Mouse (Mus musculus): ENCODE results near the gene Nup160.

Gene Nup160

DNA sequence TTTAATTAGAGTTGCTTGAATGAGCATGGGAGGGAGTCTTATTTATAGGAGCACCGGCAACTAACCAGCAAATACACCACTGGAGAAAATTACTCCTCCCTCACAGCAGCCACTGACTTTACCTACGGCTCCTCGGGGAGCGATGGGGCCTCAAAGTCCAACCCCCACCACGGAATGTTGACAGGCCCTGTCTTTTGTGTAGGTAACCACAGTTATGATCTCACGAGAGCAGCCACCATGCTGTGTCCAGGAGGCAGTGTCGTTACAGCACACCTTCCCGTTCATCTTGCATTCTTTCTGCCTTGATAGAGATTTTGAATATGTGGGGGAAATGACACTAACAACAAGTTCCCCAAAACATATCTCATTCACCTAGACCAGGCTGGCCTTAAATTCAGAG is at the start of gene Nup160:
Nup160 (plus strand) TSS at position 209 of the 400 bp plus-strand sequence.
- DNase-seq (ENCODE audit: low read depth) = no peak

DNA sequence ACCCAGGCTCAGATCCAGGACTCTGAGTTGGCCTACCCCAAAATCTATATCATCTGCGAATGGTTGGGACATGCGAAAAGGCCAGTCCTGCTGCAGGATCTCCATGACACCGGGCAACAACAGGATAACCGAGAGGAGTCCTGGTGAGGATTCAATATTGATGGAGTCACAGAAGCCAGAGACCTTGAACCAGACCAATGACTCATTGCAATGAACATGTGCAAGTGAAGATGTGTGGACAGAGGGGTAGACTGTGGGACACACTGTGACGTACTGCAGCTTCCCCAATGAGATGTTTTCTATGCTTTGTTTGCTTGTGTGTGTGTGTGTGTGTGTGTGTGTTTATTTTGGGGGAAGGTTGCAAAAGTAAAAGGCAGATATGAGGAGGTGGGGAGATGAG is 48.8 kb upstream of the Nup160 start:
- DNase-seq (ENCODE audit: low read depth) = no peak

DNA sequence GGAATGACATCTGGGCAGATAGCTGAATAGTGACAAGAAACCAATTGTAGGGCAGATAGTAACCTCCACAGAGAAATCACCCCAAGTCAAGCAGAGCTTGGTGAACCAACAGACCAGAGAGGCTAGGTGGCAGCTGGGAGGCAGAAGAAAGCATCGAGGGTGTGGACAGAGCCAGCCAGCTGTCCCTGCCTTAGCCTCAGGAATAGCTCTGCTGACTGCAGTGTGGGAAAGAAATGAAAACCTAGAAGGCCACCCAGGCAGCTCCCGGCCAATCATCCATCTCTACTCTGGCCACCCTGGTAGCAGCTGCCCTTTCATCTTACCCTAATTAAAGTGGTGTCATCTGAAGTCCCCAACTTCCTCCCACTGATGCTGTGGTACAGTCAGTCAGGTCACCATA is 47.5 kb upstream of the Nup160 start:
- DNase-seq (ENCODE audit: low read depth) = no peak

DNA sequence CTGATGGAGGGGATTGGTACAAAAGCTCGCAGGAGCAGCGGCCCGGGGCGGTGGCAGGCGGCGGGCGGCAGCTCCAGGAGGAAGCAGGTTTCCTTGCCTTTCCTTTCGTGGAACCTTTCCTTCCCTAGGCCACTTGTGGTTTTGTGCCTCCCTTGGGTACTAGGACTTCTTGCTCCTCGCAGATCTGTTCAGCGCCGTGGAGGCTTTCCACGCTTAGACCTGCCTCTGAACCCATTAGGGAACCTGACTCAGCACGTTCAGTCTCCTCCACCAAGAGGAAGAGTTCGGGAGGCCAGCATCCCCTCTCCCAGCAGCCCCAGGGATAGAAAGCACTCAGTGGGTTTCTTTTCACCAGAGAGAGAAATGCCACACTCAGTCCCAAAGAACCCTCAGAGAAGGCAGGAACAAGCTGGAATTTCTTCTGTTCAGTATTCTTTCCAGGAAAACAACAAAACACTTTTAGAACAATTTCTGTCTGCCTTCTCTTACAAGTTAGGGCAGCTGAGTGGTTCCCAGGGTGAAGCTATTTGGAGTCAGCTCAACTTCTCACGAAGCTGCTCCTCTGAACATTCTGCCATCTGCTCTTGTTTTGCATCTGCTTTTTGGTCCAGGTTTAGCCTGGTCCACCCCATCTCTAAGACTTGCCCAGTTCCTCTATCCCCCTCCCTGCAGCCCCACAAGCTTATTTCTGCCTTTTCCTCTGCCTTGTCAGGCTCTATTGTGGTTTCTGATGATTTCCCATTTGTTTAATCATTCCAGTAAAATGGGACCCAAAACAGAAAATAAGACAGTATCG is 44.9 kb upstream of the Nup160 start:
- DNase-seq (ENCODE audit: low read depth) = no peak

DNA sequence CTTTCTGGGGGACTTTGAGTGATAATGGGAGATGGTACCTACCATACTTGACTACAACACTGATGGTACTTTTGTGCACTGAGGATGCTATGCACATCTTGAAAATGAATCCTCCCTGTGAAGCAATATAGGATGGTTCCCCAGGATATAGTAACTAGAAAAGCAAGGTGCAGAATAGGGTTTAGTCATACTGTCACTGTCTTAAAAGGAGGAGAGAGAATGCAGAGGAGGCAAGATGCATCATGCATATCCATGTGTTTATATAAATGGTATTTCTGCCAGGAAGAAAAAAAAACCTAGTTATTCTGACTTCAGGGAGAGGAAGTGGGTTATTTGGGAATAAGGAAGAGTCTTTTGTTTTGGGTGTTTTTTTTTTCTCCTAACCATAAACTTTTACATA is 42.3 kb upstream of the Nup160 start:
- DNase-seq (ENCODE audit: low read depth) = no peak

DNA sequence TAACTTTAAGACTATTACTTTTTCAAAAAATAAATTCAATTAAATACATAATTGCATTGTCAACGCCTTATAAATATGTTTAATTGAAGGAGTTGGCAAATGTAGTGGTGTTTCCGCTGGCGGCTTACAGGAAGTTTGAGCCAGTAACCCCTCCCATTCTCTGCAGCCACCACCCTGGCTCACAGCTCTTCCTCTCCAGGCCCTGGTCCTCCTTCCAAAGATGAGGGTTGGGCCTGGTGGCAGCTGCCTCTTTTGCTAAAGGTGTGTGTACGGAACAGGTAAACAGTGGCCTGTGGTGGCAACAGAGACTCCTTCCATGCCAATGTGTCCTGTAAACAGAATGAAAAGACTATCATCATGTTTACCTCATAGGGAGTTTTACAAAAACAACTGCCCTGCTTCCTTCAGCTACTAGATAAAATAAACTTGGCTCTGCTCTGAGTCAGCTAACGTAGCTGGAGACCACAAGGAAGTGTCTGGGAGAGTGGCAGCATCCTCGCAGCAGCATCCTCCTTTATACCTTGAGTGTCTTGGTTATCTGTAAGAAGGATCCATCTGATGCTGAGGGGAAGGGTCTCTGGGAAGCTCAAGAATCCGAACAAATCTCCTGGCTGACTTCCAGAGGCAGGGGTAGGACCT is 41.8 kb upstream of the Nup160 start:
- DNase-seq (ENCODE audit: low read depth) = no peak

DNA sequence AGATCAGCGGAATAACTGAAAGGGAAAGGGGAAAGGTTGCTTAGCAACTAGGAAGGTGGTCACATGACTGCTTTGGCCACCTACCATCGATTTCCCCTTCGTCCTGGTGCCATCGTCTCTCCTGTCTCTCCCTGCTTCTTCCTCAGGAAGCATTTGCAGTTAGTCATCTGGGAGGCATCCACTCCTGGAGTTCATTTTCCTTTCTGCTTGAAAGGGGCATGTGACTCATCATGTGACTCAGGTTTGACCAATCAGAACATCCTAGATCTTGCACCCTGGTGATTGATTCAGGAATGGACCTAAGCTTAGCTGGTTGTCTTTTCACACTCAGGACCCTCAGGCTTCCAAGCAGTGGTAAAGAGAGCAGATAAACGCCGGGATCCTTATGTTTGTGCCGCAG is 40.2 kb upstream of the Nup160 start:
- DNase-seq (ENCODE audit: low read depth) = no peak

DNA sequence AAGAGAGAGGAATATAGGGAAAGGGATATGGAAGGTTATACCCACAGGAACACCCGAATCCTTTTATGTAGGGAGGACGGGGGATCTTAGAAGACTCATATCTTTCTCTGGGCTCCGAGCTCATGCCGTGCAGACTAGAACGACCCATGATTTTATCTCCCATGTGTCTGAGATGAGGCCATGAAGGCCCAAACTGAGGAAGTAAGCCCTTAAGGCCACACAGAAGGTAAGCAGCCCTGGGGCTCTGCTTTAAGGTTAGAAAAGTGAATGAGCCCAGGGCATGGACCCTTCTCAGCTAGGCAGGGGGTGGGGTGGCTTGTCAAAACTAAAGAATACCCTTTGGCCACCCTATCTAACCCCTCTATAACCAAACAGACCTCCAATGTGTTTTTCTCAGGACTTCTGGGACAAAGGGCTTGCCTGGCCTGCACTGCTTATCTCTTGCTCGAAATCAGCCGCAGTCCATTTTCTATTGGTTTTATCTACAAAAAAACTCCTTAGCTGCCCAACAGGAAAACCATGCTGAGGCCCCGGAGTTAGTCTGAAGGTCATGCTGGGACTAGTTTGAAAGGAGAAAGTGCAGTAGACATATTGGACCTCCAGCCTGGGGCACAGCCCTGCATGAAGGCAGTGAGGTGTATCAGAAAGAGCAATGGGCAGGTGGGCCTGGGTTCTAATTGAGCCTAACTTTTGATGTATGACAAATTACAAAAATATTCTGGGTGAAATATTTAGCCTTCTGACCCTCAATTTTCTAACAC is 37.8 kb upstream of the Nup160 start:
- no peak for DNase-seq (ENCODE audit: low read depth)

DNA sequence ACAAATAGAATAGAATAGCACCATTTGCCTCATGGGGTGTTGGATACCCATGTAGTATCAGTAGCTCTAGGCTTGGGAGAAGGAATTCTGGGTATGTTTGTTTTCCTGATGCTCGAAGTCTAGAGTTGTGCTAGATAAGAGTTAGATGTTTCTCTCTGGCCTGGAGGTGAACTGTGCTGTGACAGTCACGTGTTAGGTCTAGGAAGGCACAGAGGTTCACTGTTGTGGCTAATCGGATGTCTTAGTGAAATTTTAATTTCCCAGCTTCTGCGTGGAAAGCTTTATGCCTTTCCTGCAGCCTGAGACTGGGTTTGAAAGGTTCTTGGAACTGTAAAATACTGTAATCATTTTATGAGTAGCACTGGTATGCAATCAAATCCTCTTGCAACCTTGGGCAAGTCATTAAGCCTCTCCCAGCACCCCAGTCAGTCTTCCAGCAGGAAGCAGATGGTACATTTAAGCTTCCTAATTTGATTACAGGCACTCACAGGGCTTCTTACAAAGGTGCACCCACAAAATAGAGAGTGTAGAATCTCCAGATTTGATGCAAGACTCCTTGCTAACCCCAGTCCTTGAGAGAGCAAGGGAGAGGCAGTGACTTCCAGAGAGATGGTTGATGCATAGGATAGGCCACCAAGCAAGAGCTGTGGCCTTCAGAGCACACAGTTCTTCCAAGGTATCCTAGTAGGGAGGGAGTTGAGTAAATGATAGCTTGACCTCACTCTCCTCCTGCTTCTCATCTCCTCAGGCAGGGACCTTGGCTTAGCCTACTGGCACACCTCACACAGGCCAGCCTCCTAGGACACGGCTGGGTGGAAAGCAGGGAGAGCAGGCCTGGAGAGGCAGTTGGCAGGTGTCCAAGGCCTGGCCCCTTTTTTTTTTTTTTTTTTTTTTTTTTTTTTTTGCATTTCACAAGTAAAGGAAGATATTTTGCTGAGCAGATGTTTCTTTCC is 37.0 kb upstream of the Nup160 start:
- DNase-seq (ENCODE audit: low read depth) = no peak

DNA sequence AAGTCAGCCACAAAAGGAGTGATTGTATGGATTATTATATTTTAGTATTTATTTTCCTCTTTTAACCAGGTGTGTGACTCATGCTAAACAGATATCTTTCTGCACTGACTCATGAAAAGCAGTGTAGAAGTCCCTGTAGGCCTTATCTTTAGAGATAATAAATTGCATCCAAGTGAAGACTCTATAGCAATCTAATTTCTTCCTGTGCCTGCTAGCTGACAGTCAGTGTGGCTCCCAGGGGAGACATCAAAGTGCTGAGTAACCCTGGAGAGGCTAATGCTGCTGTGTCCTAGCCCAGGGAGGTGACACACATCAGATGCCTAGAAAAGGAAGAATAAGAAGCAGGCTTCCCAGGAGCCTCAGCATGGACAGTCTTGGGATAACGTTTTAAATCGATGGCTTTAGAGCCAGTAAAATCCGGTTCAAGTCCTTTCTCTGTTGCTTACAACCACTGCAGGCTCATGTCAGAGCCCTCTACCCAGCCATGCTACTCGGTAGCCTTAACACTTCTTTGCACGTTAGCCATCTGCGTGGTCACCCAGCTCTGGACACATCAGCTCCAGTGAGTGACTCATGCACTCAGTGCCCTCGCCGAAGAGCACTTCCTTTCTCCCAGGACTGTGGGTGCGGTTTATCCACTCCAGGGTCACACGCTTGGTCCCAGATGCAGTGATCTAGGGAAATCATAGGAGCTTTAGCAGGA is 35.9 kb upstream of the Nup160 start:
- DNase-seq (ENCODE audit: low read depth) = no peak

DNA sequence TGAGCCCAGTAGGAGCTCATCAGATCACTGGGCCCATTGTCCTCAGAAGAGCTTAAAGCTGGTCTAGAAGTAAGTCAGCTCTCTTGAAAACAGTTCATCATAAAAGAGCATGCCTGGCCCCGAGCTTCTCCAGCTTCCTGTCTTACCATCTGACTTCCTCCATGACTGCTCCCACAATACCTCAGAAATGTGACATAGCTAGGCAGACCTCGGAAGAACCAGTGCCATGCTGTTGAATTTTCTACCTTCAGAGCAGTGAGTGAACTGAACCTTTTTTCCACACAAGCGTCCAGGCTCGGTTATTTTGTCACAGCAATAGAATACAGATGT is 35.3 kb upstream of the Nup160 start:
- DNase-seq (ENCODE audit: low read depth) = no peak

DNA sequence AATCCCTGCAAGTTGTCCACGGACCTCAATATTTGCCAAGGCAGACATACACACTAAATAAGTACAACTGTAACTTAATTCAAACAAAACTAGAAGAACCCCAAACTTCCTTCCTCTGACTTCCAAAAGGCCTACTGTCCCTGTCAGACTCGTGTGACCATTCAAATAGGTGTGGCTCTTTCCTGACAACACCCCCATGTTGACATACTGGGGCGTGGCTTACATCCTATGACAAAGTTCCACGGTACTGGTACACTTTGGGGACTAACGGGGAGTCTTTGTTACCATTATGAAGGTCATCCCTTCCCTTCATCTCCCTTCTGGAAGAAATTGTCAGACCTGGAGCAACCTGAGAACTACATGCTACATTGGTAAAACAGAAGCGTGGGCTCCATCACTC is 29.9 kb upstream of the Nup160 start:
- DNase-seq (ENCODE audit: low read depth) = no peak

DNA sequence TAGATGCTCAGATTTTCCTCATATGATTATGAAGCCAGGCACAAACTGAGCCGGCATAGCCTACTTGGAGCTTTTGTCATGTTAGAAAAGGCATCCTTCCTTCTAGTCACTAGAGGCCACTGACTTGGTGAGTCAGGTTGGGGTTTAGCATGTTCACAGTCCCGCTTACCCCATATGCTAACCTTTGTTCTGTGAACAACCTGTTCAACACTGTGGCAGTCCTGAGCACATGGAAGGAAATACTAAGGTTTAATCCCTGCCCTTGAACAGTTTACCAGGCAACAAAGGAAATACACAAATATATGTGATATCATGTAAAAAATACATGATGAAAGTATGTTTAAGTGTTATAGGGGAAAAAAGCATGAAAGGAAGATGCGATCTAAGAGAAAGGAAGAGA is 27.6 kb upstream of the Nup160 start:
- DNase-seq (ENCODE audit: low read depth) = no peak

DNA sequence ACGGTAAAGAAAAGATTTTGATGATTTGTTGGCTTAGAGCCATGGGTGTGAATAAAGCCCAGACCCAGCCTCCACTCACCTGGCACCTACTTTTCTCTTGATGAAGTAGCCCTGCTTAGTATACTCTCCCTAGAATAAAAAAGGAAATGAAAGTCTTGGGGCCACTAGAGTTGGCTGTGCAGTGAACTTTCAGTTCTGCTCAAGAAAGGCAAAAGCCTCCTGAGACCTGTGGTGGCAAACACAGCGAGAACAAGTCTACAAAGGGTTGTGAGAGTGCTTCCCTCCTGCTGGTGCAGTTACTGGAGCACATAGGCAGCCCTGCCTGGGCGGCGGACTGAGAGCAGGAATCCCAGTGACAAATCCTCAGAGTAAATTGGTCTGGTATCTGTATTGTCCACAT is 27.1 kb upstream of the Nup160 start:
- DNase-seq (ENCODE audit: low read depth) = no peak

DNA sequence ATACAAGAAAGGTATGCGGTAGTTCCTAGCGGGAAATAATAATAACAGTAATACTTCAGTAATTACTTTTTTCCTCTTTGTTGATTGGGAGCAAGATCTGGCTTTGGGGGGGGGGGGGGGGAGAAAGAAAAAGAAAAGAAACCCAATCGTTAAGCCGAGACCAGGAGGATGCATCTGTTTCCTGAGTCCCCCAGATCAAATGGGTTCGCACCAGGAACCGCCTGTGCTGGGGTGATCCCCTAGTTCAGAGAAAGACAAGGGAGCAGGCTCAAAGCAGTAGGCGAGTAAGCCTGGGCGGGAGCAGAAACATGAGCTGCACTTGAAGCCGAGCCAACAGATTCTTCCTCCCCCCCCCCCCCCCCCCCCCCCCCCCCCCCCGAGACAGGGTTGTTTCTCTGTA is 24.9 kb upstream of the Nup160 start:
- DNase-seq (ENCODE audit: low read depth) = no peak

DNA sequence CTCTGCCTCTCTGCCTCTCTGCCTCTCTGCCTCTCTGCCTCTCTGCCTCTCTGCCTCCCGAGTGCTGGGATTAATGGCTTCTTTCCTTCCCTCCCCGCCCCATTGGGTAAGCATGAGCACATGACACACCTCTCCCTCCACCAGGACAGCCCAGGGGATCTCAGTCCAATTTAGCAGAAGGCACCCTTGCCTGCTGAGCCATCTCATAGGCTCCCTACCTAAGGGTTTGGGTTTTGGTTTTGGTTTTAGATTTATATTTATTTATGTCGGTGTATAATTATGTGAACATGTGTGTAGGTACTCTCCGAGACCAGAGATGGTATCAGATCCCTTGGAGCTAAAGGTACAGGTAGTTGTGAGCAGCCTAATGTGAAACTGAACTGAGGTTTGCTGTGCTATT is 24.0 kb upstream of the Nup160 start:
- DNase-seq (ENCODE audit: low read depth) = no peak

DNA sequence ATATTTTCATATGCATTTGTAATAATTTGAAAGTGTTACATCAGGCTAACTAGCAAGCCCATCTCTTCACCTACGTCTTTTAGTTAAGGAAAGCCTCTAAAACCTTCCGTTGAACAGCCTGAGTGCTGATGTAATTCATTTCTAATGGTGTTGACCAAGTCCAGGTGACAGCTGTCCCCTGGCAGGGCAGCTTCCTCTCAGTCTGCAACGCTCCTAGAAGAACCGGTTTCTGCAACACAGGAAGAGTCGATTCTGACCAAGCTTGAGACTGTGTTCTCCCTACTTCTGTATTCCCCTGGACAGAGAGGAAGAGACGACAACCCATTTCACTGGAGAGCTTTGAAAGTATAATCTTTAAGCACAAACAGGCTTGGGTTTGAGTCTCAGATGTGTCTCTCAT is 21.6 kb upstream of the Nup160 start:
- no peak for DNase-seq (ENCODE audit: low read depth)

DNA sequence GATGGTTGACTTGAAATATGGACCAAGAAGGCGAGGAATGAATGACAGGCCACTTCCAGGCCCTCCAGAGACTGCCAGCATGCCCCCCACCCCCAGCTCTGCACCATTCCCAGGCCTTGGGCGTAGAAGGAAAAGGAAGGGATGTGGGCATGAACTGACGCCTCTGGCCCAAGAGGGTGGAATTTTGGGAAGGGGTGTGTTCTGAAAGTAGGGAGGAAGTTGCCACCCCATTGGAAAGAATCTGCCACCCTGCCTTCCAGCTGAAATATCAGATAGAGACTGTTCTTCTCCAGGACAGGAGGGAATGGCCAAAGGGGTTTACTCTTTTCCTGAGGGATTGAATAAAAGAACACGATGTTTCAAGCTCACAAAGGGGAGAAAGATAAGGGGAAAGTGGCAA is 18.4 kb upstream of the Nup160 start:
- DNase-seq (ENCODE audit: low read depth) = no peak

DNA sequence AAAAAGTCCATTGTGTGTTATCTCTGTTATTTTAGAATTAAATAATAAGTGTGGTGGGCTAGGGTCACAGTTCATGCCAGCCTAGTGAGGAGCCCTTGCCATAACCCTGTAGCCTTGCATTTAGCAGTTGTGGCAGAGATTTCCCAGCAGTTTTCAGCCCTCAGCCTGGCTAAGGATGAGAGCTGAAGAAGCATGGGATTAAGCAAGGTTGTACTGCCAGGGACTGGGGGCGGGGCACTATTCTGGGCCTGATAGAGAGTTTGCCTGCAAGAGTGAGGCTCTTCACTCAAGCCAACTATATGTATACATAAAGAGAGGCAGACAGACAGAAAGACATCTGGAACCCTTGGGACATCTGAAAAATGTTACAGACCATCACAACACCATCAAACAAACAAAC is 18.0 kb upstream of the Nup160 start:
- no peak for DNase-seq (ENCODE audit: low read depth)

DNA sequence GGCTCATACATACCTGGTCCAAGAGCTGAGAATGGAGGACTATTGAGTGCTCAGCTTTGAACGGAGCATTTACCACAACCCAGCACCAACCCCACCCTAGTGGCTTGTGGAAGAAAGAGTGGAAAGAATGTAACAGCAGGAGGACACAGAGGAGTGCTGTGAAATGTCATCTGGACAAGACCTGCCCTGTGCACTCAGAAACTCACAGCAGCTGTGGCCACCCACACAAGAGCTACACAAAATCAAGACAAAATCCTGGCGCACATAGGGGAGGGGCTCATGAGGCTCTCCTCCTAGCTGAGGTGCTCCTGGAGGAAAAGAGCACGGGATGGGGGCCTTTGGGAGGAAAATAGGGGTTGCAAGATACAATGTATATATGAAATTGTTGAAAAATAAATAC is 17.4 kb upstream of the Nup160 start:
- DNase-seq (ENCODE audit: low read depth) = no peak

DNA sequence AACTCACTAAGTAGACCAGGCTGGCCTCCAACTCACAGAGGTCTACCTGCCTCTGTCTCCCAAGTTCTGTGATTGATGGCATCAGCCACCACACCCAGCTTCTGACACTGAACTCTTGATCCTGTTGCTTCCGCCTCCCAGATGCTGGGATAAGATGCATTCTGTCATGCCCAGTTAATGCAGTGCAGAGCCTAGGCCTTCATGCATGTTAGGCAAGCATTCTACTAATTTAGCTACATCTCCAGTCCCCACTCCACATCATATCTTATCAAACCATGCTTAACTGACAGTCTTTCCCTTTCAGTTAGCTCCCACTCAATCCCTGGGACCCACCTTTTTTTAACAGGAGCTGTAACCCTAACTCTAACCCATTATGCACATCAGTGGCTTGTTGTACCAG is 16.1 kb upstream of the Nup160 start:
- no peak for DNase-seq (ENCODE audit: low read depth)

DNA sequence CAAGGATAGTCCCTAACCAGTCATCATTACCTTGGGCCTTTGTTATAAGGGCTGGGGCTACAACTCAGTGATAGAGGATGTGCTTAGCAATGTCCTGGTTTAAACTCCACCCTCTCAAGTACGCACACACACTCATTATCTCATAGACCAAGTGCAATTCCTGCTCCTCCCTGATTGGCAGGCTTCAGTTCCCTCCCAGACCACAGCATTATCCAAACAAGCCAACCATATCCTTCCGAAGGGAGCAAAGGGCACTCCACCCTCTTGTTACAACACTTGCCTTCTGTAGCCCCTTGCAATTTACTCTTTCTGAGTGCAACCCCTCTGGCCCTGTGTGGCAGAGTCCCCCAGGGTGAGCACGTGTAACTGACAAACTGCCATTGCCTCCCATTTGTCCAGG is 15.6 kb upstream of the Nup160 start:
- DNase-seq (ENCODE audit: low read depth) = no peak

Measured in c-Kit-positive CD71-negative TER-119-negative erythroid progenitor cells, embryonic 14.5 days (primary cell).